Mouse (Mus musculus): ENCODE measurements around the gene Timm8a1. TPM values are rescaled to one million over a fixed set of nuclear protein-coding genes. Genes with fewer than 3 reads are reported as not detected.

The Timm8a1 gene
- total RNA-seq, 4 experiments from 2014 or later = 21.2 to 35.3 (median 30.4) TPM

DNA sequence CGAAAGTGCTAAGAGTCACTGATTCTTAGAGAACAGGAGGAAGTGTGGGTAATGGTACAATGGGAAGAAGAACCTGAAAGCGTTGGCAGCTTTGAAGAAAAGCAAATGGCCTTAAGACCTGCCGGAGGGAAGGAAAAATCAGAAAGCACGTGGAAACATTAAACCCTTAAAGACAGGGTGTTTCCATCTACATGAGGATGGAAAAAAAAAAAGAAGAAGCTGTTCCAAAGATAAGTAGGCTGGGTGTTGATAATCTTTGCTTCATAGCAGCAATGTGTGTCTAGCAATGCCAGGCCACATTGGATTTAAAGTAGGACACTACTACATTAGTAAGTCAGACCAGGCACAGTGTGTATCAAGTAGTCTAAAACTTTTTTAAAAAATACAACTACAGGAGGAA is 16.4 kb downstream of the Timm8a1 start:
- no peak for DNase-seq

DNA sequence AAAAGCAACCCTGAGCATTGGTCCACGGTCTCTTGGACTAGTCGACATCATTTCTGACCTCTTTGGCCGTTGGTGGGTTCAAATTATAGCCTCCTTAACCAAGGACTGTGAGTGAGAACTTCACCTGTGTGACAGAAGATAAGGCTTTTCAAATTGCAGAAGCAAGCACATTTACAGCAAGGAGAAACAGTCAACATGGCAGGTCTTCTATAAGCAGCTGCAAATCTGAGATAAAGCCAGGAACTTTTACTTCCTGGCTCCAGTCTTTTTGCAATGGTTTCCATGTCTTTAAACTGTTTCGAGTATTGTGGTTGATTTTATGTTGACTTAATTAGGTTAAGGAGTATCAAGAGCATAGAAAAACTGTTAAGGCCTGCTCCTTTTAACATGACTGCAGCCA is 17.9 kb downstream of the Timm8a1 start:
- no peak for DNase-seq

DNA sequence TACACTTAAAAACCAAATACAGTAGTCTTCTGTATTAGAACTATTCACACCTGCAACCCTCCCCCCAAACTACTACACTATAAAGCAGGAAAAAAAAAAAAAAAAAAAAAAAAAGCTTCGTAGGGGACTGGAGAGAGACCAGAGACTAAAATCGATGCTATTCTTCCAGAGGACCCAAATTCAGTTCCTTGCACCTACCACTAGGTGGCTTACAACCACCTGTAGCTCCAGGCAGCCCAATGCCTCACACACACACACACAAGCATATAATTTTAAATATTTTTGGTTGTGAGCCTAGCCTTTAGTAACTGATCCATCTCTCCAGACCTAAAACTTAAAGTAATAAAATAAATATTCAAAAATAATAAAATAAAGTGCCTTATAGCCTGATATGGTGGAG is 32.2 kb downstream of the Timm8a1 start:
- no peak for DNase-seq

DNA sequence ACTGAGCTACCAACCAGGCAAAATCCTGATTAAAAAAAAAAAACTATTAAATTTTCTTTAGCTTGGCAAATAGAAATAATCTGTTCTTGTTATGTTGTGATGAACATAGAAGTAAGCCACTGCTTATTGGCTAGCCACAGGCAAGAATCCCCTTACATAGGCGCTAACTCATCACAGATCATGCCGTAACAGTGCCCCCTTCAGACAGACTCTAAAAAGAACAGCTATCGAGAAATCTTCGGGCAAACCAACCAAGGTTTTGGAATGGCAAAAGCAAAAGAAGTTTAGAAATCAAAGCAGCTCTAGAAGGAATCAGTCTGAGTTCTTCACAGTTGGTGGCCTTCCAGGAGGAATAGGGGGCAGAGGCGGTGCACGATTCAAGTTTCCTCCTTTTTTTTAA is 33.7 kb downstream of the Timm8a1 start:
- no peak for DNase-seq

DNA sequence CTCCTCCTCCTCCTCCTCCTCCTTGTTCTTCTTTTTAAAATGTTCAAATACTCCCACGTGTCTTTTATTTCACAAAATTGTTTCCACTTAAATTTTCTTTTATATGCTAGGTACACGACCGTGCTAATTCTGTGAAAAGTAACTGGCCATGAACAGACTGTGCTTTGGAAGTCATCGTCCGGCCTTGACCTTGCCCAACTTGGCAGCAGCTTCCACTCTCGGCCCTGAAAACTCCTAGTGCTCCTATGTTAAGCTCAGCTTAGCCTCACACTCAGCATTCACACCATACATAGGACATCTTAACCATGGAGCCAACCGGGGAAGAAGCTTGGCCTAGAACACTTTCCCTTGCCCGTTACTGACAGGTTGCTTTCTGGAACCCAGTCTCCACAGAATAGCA is 41.0 kb downstream of the Timm8a1 start:
- DNase-seq = peak; percentile 52

Other genes starting within 250 kb of the Timm8a1 start
- 100 to 1,000 TPM; 397 to 535 (median 497) TPM for gene Tmem35a, start 246.6 kb downstream of the Timm8a1 start, total RNA-seq (2022)
- 1 to 10 TPM; 1.3 to 4.3 (median 3.9) TPM for gene Cenpi, start 233.8 kb downstream of the Timm8a1 start, total RNA-seq (2022)
- gene Drp2, start 137.3 kb downstream of the Timm8a1 start, total RNA-seq (2022) = under 1 TPM; 0.29 to 0.52 (median 0.50) TPM
- not detected for gene Taf7l, start 65.4 kb downstream of the Timm8a1 start, total RNA-seq (2022)
- 1 to 10 TPM; 1.5 to 3.4 (median 1.8) TPM for gene Btk, start 41.7 kb upstream of the Timm8a1 start, total RNA-seq (2022)
- 100 to 1,000 TPM; 153 to 265 (median 202) TPM for gene Rpl36a, start 43.8 kb upstream of the Timm8a1 start, total RNA-seq (2022)
- 10 to 100 TPM; 13.5 to 20.7 (median 14.0) TPM for gene Gla, start 59.3 kb upstream of the Timm8a1 start, total RNA-seq (2022)
- 100 to 1,000 TPM in 3 of 4 experiments, 10 to 100 TPM in 1; 97.9 to 112 (median 105) TPM for gene Hnrnph2, start 59.3 kb upstream of the Timm8a1 start, total RNA-seq (2022)
- 10 to 100 TPM in 2 of 4 experiments, 1 to 10 TPM in 2; 9.2 to 13.7 (median 10.2) TPM for gene Armcx4, start 144.7 kb upstream of the Timm8a1 start, total RNA-seq (2022)
- 10 to 100 TPM; 17.2 to 33.8 (median 26.0) TPM for gene Armcx1, start 176.1 kb upstream of the Timm8a1 start, total RNA-seq (2022)
- gene Armcx6, start 209.6 kb upstream of the Timm8a1 start, total RNA-seq (2022) = 10 to 100 TPM in 2 of 4 experiments, 1 to 10 TPM in 2; 6.5 to 22.8 (median 13.3) TPM
- 10 to 100 TPM; 38.0 to 63.9 (median 49.2) TPM for gene Armcx3, start 214.7 kb upstream of the Timm8a1 start, total RNA-seq (2022)